Mouse (Mus musculus): Measurements from ENCODE around the gene Bod1l. TPM values are rescaled to one million over a fixed set of nuclear protein-coding genes. Genes with fewer than 3 reads are reported as not detected.
A peak's percentile ranks its signal among the peaks of the same experiment; 100 is the strongest.

Bod1l gene
- polyA plus RNA-seq, 1 experiment, result 80.0 TPM

GRCm38 (mm10) chr5:41845558-41845937 lies 1.4 kb upstream of the Bod1l start:
- H3K4me3 ChIP-seq (ENCODE audit: insufficient read depth, low read depth, low read length), result no peak overlapping the region; the same call in 1 of the 2 replicates
- TF ChIP-seq CTCF (IDR thresholded peaks at IDR 0.05; ENCODE audit: insufficient read depth, low read depth, low read length) (no peak), POLR2A (IDR thresholded peaks at IDR 0.05; ENCODE audit: insufficient read depth, low read depth, low read length) (no peak)
- H3K27ac ChIP-seq (ENCODE audit: insufficient read depth, low read depth, low read length), result no peak overlapping the region
- 52% methylated on average over 2 of the region's 2 CpGs for WGBS
- H3K4me1 ChIP-seq (ENCODE audit: control insufficient read depth, insufficient read depth, low read length), result peaks cover 6% of the 10 kb centered on the region

- no peak overlapping the region for H3K27ac ChIP-seq (ENCODE audit: insufficient read depth, low read depth, low read length)
- 9% methylated on average over 16 of the region's 16 CpGs for WGBS
- TF ChIP-seq CTCF (IDR thresholded peaks at IDR 0.05; ENCODE audit: insufficient read depth, low read depth, low read length), result no peak
- no peak for TF ChIP-seq POLR2A (IDR thresholded peaks at IDR 0.05; ENCODE audit: insufficient read depth, low read depth, low read length)
- H3K4me3 ChIP-seq (ENCODE audit: insufficient read depth, low read depth, low read length), result no peak overlapping the region; the same call in 1 of the 2 replicates
- peaks cover 6% of the 10 kb centered on the region for H3K4me1 ChIP-seq (ENCODE audit: control insufficient read depth, insufficient read depth, low read length)
These were observed 874 bp upstream of the Bod1l start for GRCm38 (mm10) chr5:41844820-41845557.

- TF ChIP-seq CTCF (IDR thresholded peaks at IDR 0.05; ENCODE audit: insufficient read depth, low read depth, low read length), result no peak
- H3K4me1 ChIP-seq (ENCODE audit: control insufficient read depth, insufficient read depth, low read length), result peaks cover 6% of the 10 kb centered on the region
- no peak overlapping the region for H3K27ac ChIP-seq (ENCODE audit: insufficient read depth, low read depth, low read length)
- 1% methylated on average over 45 of the region's 46 CpGs for WGBS
- H3K4me3 ChIP-seq (ENCODE audit: insufficient read depth, low read depth, low read length), result peak overlapping the region; percentile 93
These were observed 532 bp downstream of the Bod1l start for GRCm38 (mm10) chr5:41843419-41844146.

GRCm38 (mm10) chr5:41842681-41843080 lies 1.4 kb downstream of the Bod1l start:
- Histone ChIP-seq H3K4me3 (ENCODE audit: insufficient read depth, low read depth, low read length) (no peak overlapping the region), H3K4me1 (ENCODE audit: control insufficient read depth, insufficient read depth, low read length) (peaks cover 6% of the 10 kb centered on the region), H3K27ac (ENCODE audit: insufficient read depth, low read depth, low read length) (no peak overlapping the region)
- 8% methylated on average over 5 of the region's 5 CpGs for WGBS
- no peak for TF ChIP-seq CTCF (IDR thresholded peaks at IDR 0.05; ENCODE audit: insufficient read depth, low read depth, low read length)
- TF ChIP-seq POLR2A (IDR thresholded peaks at IDR 0.05; ENCODE audit: insufficient read depth, low read depth, low read length), result no peak

GRCm38 (mm10) chr5:41841735-41842134 lies 2.4 kb downstream of the Bod1l start:
- TF ChIP-seq POLR2A (IDR thresholded peaks at IDR 0.05; ENCODE audit: insufficient read depth, low read depth, low read length) (no peak), CTCF (IDR thresholded peaks at IDR 0.05; ENCODE audit: insufficient read depth, low read depth, low read length) (no peak)
- 92% methylated on average over 5 of the region's 5 CpGs for WGBS

GRCm38 (mm10) chr5:41830100-41830499 lies 14.0 kb downstream of the Bod1l start:
- no peak for TF ChIP-seq POLR2A (IDR thresholded peaks at IDR 0.05; ENCODE audit: insufficient read depth, low read depth, low read length)
- no peak for TF ChIP-seq CTCF (IDR thresholded peaks at IDR 0.05; ENCODE audit: insufficient read depth, low read depth, low read length)
- Histone ChIP-seq H3K27ac (ENCODE audit: insufficient read depth, low read depth, low read length) (no peak overlapping the region), H3K4me3 (ENCODE audit: insufficient read depth, low read depth, low read length) (no peak overlapping the region), H3K4me1 (ENCODE audit: control insufficient read depth, insufficient read depth, low read length) (no peaks in the 10 kb centered on the region)
- WGBS, result 95% methylated on average over 2 of the region's 2 CpGs

More at GRCm38 (mm10) chr5:41841735-41842134, 2.4 kb downstream of the Bod1l start:
- Histone ChIP-seq H3K4me3 (ENCODE audit: insufficient read depth, low read depth, low read length) (no peak overlapping the region), H3K27ac (ENCODE audit: insufficient read depth, low read depth, low read length) (no peak overlapping the region), H3K4me1 (ENCODE audit: control insufficient read depth, insufficient read depth, low read length) (peaks cover 6% of the 10 kb centered on the region)

GRCm38 (mm10) chr5:41821158-41821557 lies 23.0 kb downstream of the Bod1l start:
- WGBS, result 91% methylated on average over 9 of the region's 9 CpGs
- H3K27ac ChIP-seq (ENCODE audit: insufficient read depth, low read depth, low read length), result no peak overlapping the region
- no peak overlapping the region for H3K4me3 ChIP-seq (ENCODE audit: insufficient read depth, low read depth, low read length)
- TF ChIP-seq CTCF (IDR thresholded peaks at IDR 0.05; ENCODE audit: insufficient read depth, low read depth, low read length) (no peak), POLR2A (IDR thresholded peaks at IDR 0.05; ENCODE audit: insufficient read depth, low read depth, low read length) (no peak)
- H3K4me1 ChIP-seq (ENCODE audit: control insufficient read depth, insufficient read depth, low read length), result no peaks in the 10 kb centered on the region

GRCm38 (mm10) chr5:41820530-41820929 lies 23.6 kb downstream of the Bod1l start:
- WGBS, result 97% methylated on average over 3 of the region's 3 CpGs
- Histone ChIP-seq H3K4me3 (ENCODE audit: insufficient read depth, low read depth, low read length) (no peak overlapping the region), H3K27ac (ENCODE audit: insufficient read depth, low read depth, low read length) (no peak overlapping the region), H3K4me1 (ENCODE audit: control insufficient read depth, insufficient read depth, low read length) (no peaks in the 10 kb centered on the region)
- no peak for TF ChIP-seq POLR2A (IDR thresholded peaks at IDR 0.05; ENCODE audit: insufficient read depth, low read depth, low read length)
- no peak for TF ChIP-seq CTCF (IDR thresholded peaks at IDR 0.05; ENCODE audit: insufficient read depth, low read depth, low read length)

GRCm38 (mm10) chr5:41812516-41812915 lies 31.6 kb downstream of the Bod1l start:
- WGBS, result 94% methylated on average over 6 of the region's 6 CpGs
- TF ChIP-seq CTCF (IDR thresholded peaks at IDR 0.05; ENCODE audit: insufficient read depth, low read depth, low read length), result no peak
- no peak for TF ChIP-seq POLR2A (IDR thresholded peaks at IDR 0.05; ENCODE audit: insufficient read depth, low read depth, low read length)
- H3K4me1 ChIP-seq (ENCODE audit: control insufficient read depth, insufficient read depth, low read length), result no peaks in the 10 kb centered on the region

More at GRCm38 (mm10) chr5:41812516-41812915, 31.6 kb downstream of the Bod1l start:
- no peak overlapping the region for H3K4me3 ChIP-seq (ENCODE audit: insufficient read depth, low read depth, low read length)
- no peak overlapping the region for H3K27ac ChIP-seq (ENCODE audit: insufficient read depth, low read depth, low read length)
